Mouse (Mus musculus): ENCODE results near the gene Hs3st2.
"Not testable (repeated sequence)": the region's sequence is repeated elsewhere in the genome, so short reads cannot be mapped to it uniquely, and the experiment has no call there.

Gene Hs3st2

DNA sequence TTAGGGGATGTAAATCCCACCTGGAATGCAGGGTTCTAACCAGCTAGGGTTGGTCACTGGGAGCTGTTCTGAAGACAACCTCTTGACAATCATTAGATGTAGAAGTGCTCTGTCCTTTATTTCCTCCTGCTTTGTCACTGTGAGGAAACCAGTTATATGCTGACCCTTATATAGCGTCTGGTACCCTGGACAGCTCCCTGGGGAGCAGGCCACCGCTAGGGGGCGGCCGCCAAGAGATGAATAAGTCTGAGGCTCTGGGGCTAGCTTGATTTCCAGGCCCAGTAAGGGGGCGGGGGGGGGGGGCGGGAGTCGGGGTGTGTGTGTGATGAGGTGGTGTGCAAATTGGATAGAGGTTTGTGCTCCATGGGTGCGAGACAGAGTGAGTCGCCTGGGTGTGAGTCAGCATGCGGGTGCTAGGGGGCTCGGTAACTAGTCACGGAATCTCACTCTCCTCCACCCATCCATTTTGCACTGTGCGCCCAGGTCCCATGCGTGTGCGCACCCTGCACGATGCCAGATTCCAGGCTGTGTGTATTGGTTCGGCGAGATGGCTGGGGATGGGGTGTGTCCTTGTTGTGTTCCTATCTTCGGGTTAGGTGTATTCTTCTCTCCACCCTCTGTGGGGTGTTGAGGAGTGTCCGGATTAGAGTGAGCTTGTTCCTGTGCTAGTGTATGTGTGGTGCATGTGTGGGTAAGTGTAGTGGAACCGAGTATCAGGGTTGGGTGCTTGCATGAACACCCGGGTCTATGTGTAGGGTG lies at the start of gene Hs3st2:
Gene Hs3st2, plus strand, starts transcription at position 635 of the 759 bp plus-strand sequence.
- peak; percentile 34 for DNase-seq (ENCODE audit: low spot score)

DNA sequence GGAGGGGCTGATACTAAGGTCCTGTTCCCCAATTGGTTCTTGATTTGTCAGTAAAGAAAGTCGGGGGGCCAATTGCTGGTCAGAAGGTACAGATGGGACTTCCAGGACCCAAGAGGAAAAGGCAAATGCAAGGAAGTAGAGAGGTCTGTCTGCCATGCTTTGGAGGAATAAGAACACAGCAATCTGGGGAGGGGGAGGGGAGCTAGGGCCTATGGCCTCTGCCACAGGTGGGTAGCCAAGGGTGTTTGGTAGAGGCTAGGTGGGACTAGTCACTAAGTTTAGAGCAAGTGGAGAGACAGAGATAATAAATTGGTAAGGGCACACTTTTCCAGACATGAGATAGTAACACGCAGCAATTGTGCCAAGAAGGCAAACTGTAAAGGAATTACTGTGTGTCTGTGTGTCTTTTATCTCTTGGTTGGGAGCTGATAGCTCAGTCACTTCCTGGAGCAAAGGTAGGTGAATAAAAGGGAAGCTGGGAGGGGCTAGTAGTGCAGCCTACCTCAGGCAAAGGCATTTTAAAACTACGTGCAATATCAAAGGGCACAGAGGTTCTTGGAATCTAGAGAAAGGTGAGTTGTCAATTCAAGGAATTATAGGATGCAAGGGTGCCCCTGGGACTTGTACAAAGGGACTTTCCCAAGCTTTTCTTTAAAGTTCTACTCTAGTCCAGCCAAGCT lies 43.2 kb upstream of the Hs3st2 start:
- DNase-seq (ENCODE audit: low spot score): no peak

DNA sequence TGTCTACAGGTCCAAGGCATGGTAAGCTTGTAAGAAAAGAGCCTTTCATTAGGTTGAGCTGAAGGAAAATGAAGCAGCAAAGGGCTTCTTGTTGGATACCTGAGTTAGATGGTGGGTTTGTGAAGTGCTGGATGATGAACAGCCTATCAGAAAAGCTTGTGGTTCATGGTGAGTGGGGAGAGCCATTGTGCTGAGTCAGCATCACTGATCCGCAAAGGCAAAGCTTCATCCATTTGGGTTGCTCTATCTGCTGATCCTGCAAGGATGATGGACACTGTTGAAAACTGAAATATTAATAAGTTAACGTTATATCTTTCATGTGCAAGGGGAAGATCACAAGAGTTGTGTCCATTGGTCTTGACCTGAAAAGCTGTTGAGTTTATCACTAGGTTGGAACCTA lies 40.0 kb upstream of the Hs3st2 start:
- DNase-seq (ENCODE audit: low spot score): no peak

DNA sequence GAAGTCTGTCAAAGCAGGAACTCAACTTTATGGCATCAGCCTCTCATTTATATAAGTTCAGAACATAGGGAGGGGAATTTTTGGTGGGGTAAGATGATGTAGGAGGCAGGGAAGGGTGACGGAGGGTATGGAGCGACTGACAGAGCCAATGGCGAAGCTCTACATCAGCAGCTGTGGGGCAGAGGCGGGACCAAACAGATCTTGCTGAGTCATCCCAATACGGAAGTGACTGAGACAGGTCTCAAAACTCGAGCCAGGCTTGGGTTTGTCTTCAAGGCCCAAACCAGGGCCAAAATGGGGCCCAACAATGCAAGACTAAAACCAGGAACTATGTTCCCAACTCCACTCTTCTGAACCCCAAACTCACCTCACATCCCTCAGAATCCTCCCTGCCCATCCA lies 30.2 kb upstream of the Hs3st2 start:
- not testable (repeated sequence) for DNase-seq (ENCODE audit: low spot score)

DNA sequence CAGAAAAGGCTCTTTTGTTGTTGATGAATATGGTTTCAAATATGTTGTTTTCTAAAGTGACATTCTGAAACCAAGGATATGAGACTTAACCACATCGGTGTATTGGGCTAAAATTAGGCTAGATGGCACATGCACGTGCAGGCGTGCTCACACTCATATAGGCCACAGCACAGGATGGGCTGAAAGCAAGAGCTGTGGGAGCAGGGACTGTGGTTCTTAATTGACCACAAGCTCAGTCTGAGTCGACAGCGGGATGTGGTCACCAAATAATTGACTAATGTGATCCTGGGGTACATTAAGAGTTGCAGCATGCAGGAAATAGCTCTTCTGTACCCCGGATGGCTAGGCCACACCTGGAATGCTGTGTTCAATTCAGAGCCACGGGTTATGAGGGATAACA lies 26.1 kb upstream of the Hs3st2 start:
- DNase-seq (ENCODE audit: low spot score): no peak

DNA sequence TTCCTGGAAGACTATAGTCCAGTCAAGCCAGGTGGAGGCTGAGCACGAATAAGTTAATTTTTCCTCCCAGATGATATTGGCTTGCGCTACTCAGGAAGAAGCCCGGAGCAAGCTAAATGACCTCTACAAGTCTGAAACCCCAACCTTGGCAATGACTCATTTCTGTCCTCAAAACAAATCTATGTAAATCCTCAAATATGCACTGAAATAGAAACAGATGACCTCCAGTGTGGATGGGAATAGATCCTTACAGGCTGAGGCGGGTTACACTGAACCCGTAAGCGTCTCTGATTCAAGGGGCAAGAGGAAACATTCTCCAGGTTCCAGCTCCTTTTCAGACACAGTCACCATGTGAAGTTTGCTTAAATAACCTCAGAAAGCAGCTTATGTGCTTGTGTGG lies 24.5 kb upstream of the Hs3st2 start:
- DNase-seq (ENCODE audit: low spot score): no peak

DNA sequence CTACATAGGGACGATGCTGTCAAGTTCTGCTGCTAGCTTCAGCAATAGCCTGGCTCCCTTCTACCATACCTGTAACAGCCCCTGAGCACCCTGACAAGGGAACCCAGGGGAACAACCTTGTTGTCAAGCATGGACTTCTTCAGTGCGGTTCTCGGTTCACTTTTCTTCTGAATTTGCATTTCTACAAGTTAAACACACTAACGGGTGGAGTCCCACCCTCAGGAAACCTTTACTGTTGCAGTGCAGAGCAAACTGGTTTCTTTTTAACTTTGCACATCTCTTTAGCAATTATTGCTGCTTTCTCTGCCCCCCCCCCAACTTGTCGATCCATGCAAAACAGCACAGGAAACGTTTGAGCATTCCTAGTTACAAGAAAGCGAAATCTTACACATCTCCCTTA lies 19.7 kb upstream of the Hs3st2 start:
- no peak for DNase-seq (ENCODE audit: low spot score)

DNA sequence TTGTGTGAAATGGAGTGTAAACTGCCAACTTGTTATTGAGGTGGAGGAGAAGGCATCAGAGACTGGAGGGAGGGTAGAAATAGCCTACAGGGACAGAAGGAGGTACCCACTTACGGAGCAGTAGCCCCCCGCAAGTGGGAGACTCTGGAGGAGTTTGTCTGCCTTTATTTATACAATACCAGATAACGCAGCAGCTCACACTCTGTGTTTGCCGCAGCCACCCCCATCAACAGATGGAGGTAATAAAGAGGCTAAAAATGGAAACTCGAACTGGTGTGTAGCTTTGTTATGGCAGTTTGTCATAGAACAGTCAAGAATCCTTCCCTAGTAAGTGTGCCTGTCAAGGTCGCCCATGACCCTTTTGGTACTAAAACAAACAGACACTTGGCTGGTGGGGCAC lies 16.2 kb upstream of the Hs3st2 start:
- no peak for DNase-seq (ENCODE audit: low spot score)

DNA sequence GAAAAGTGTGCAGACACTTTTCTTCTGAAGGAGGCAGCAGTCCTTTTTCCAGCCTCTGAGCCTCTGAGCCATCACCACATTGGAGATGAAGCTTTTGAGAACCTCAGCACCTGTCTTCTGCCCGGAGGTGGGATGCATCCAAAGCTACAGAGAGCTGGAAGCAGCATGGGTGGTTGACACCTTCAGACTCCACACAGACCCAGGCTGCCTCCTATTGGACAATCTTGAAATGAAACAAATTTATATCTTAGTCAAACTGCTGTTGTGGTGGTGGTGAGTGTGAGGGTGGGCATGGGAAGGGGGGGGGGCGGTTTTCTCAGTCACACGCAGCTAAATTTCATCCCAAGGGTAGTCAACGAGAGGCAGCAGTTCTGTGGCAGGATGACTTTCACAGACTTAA lies 12.7 kb upstream of the Hs3st2 start:
- DNase-seq (ENCODE audit: low spot score): no peak

DNA sequence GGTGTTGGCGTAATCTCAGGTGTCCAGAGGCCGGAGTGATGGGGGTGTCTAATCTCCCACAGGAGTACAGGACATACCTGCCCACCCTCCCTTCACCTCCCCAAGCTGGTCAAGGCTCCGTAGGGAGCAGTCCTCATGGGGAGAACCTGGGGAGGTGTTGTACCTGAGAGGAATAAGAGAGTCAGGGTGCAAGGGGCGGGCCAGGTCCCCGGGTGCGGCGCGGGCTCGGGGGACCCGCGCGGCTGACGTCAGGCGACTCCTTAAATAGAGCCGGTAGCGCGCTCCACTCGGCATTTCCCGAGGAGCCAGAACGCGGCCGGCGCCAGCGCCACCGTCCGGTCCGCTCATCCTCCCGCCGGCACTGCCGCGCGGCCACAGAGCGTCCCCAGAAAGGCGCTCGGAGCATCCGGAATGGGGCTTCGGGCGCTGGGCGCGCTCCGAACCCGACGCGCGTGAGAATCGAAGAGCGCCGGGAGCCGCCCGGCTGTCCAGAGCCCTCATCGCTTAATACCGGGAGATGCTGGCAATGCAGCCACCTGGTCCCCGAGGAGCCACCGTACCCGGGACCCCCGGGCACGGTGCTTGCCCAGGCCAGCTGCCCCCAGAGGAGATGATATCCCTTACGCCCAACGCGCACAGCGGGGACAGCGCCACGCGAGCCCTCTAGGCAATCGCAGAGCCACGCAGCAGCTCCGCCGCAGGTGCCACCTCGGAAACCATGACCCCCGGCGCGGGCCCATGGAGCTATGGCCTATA lies 503 bp downstream of the Hs3st2 start:
- no peak for DNase-seq (ENCODE audit: low spot score)

DNA sequence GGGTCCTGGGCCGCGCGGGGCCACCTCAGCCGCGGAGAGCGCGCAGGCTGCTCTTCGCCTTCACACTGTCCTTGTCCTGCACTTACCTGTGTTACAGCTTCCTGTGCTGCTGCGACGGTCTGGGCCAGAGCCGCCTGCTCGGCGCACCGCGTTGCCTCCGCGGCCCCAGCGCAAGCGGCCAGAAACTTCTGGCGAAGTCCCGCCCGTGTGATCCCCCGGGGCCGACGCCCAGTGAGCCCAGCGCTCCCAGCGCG lies 1.0 kb downstream of the Hs3st2 start:
- no peak for DNase-seq (ENCODE audit: low spot score)

DNA sequence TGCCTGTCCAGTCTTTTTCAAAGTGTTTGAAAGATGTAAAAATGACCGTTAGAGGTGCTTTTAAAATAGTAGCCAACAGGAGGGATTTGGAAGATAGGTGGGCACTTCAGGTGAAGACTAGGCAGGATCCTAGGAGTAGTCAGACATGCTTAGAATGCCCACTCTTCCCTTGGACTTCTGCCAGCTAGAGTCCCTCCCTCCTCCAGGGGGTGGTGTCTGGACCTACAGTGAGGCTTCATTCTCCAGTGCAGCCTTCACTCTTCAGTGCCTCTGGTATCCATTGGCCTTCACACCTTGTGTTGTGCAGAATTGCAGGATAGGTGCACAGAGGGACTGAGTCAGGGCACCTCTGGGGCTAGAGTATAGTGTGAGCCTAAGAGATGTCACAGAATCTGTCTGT lies 2.2 kb downstream of the Hs3st2 start:
- no peak for DNase-seq (ENCODE audit: low spot score)

DNA sequence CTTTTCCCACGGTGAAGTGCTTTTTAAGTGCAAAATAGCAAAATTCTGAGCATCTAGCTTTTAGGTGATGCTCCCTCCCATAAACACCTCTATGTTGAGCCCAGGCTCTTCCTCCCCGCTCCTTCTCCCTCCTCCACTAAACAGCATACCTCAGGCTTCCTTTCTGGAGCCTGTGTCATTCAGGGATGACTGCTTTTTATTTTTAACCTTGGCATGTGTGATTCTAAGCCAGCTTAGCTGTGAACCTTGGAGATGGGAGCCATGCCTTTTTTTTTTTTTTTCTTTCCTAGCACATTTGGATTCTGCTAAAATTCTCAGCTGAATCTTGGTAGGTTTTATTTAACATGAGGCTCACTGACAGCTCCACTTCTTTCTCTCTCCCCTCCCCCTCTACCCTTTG lies 3.2 kb downstream of the Hs3st2 start:
- DNase-seq (ENCODE audit: low spot score): no peak

DNA sequence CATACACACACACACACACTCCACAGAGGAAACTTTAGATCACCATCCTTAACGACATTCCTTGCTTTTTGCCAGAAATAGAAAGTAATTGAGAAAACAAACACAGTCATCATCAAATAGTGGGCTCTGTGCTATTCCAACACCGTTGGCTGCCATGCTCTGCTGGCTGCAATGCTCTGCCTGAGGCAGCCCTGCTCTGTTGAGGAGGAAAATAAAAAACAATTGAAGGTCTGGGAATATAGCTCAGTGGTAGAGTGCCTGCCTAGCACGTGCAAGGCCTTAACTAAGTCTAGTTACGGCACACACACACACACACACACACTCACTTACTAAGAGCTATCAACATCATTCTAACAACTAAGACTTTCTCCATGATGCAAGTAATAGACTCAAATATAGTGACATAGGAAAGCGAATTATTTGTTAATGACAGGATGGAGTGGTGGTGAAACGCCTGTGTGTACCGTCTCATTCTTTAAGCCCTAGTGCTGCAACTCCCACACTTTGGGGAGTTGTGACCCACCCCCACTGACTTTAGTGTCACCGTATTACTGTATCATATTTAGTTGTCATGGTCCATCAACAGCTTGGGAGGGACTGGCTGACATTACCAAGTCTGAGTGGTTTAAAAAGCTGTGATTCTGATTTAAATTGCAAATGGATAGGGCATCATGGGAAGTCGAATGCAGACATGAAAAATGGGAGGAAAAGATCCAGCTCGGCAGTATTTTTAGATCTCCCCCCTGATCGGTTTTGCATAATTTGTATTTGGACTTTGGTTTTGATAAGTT lies 19.3 kb downstream of the Hs3st2 start:
- no peak for DNase-seq (ENCODE audit: low spot score)

DNA sequence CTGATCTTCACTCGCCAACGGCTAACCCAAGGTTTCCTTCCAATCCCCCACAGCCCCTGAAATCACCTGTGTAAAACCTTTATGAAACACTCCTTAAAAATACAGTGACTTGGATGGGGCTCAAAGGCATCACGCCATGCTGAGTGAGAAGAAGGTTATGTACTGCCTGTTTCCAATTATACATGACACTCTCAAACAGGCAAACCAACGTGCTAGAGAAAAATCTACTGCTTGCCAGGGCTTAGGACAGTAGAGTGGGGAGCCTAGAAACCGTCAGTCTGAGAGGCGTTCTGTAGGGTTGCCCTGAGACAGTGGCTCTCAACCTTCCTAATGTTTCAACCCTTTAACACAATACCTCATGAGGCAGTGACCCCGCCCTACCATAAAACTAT lies 19.8 kb downstream of the Hs3st2 start:
- no peak for DNase-seq (ENCODE audit: low spot score)

DNA sequence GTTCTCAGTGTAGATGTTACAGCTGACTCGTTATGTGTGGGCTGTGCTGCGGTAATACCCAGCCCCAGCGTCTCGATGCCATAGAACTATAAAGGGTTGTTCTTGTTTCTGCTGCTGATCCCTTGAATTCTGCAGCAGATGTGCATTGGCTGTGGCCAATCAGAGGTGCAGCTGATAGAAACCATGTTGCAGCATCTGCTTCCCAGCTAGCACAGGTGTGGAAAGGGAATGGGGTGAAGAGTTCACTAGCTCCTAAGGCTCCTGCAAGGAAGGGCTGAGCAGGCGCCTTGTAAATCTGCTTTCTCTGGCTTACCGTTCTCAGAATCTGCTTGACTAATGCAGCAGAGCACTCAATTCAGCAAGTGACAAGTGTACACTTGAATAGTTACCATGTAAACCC lies 45.2 kb downstream of the Hs3st2 start:
- no peak for DNase-seq (ENCODE audit: low spot score)

DNA sequence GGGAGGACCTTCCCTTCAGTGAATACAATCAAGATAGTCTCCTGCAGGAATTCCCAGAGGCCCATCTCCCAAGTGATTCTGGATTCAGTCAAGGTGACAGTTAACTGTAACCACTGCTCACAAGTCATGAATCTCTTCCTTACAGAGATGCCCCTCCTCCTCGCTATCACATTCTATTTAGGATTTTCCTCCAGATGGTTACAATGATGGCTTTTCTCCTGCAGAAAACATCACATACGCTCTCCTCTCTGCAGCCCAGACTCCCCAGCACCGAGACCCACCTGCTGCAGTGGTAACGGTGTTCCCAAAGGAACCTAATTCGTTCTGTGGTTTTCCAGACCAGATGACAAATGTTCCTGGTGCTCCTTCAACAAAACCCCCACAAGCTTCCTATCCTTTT lies 49.5 kb downstream of the Hs3st2 start:
- DNase-seq (ENCODE audit: low spot score): no peak

DNA sequence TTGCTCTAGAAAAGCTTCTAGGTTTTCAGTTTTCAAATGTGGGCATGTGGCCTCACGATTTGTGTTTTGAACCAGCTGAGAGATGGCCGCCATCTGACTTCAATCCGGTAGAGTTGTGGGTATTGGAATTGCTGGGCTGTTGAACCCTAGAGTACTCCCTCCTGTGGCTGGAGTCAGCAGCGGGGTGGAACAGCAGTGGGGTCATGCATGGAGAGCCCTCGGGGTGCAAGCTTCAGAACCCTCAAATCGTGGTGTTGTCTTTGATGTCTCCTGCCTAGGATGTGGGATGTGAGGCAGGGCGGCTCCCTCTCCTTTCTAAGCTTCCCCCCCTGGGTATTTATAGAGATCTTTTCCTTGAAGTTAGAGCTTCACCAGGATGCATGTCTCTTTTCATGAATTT lies 52.7 kb downstream of the Hs3st2 start:
- DNase-seq (ENCODE audit: low spot score): no peak

DNA sequence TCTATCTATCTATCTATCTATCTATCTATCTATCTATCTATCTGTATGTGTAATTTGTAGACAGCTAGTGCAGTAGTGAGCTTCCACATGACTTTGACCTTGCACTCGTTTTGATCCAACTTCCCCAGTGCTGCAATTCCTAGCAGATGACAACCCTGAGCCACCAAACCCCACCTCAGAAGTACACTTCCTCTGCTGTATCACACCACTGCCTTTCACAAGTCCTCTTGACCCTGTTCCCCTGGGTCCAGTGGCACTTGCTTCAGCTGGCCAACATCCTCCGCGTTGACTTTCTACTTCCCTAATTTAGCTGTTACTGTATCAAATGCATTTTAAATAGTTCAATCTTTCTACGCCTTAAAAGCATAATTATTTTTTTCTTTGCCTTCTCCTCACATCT lies 54.6 kb downstream of the Hs3st2 start:
- DNase-seq (ENCODE audit: low spot score): no peak

DNA sequence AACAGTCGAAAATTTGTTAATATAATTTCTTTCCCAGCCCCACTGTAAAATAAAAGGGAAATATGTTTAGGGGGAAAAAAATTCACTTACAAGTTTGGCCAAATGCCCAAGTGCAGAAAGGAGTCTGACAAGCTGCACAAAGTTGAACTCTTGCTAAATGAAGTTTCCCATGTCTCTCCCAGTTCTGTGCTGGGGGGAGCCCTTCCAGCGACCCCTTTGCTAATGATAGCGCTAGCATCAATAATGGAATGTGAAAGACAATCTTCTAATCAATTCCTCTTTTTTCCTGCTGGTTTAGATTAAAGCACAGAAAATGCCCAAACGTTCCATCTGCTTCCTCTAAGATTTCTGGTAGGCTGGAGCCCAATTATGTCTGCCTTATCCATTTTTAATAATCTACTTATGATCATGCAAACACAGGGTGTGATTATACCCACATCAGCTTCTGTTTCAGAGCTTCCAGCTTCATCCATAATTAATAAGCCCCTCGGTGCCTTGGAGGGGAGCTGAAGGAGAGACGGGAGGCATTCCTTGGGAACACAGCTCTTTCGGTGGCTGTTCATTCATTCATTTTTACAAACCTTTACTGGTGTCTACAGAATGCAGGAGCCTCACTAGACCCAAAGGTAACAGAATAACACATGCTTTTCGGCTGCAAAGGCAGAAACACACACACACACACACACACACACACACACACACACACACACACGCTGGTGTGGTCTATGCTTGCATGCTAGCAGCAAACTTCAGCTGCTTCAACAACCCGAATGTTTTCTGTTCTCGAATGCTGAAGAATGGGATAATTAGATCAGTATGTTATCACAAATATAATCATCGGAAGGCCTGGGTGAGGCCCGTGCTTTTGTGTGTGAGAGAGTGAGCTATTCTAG lies 59.5 kb downstream of the Hs3st2 start:
- DNase-seq (ENCODE audit: low spot score): no peak

DNA sequence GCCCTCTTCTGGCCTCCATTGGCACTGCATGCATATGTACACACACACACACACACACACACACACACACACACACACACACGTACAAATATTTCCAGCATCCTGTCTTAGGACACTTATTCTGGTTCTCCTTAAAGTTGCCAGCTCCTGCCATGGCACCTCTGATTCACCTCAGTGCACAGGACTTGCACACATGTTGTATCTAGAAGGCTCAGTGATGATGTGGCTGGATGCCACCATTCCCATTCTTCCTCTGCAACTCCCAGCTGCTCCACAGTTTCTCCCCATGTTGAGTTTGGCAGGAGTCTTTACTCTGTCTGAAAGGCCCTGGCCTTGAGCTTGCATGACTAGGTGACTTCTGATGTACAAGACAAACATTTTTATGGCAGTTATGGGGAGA lies 65.1 kb downstream of the Hs3st2 start:
- DNase-seq (ENCODE audit: low spot score): no peak

DNA sequence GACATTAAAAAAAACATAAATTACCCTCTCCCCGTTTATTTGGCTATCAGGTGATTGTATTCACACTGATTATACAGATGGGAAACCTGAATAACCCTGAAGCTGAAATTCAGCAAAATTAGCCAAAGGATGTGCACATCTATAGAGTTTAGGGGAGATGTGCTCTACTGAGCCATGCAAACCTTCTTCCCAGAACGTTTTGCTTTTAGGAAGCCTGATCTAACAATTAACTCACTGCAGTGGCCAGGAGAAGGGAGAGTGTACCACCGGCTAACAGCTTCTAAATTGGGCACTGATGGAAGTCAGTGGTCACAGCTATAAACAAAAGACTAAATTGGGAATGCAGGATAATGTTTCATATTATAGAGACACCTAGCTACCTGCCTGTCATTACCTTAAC lies 66.4 kb downstream of the Hs3st2 start:
- DNase-seq (ENCODE audit: low spot score): no peak

Data from urinary bladder, postnatal 14 days (tissue).